Comparison of ENCODE assay signal across 10 mouse cellular contexts in the genomic region with DNA sequence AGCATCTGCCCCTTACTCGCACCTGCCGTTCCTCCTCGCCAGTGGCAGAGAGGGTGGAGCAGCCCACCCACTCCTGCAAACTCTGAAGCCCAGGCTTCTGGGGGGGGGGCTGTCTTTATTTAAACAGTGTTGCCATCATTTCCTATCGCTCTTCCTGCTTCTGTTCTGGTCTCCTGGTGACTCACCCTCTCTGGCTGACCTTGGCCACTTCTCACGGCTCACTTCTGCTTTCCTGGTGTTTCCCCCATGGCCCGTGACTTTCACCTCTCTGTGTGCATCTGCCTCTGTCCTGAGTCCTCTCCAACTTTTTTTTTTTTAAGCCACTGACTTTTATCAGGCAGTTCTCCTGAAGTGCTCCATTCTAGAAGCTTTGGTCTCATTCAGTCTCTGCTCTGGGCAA. TPM values are rescaled to one million over a fixed set of nuclear protein-coding genes. Genes with fewer than 3 reads are reported as not detected.
DNase-seq lines count a peak whose midpoint lies in the region; ATAC-seq and TF ChIP-seq lines count a peak whose summit lies in the region.
"Had no signal": no experiment of that assay in that cellular context is flagged by ENCODE, and none has a peak within 500 bp of the region (broad histone marks: within the 10 kb centered on the region; RNA-seq: fewer than 3 reads in every experiment).

No protein-coding gene starts in this region.

- H3K4me3 ChIP-seq in kidney, embryonic 15.5 days (replicated peaks): no peak overlapping the region
- no peak overlapping the region for H3K4me3 ChIP-seq in intestine, embryonic 16.5 days (ENCODE audit: low read length)
- H3K4me3 ChIP-seq in forebrain, postnatal 0 days (ENCODE audit: low read depth, low read length): no peak overlapping the region
- H3K4me3 ChIP-seq: gastrocnemius, adult 2 months had no signal

- peak; percentile 51 for DNase-seq in kidney, postnatal 10 days
- peak; percentile 85 for DNase-seq in adrenal gland, adult 2 months
- DNase-seq in natural killer cell, adult 2 months (ENCODE audit: low spot score in 2 of 2): peak; percentile 27 to 70
- DNase-seq in cerebellum, adult 9-10 months: no peak
- no peak for DNase-seq in forebrain, postnatal 0 days
- DNase-seq in right cerebral cortex, postnatal 10 days (ENCODE audit: low spot score in 2 of 2): no peak
- DNase-seq: gastrocnemius, adult 2 months had no signal

- no peaks in the 10 kb centered on the region for H3K4me1 ChIP-seq in kidney, embryonic 15.5 days
- peaks cover 3% of the 10 kb centered on the region; the same call in 1 of the 2 replicates for H3K4me1 ChIP-seq in intestine, embryonic 16.5 days (ENCODE audit: control insufficient read depth, insufficient read depth, low read length)
- no peaks in the 10 kb centered on the region for H3K4me1 ChIP-seq in forebrain, postnatal 0 days (ENCODE audit: insufficient read depth)

- ATAC-seq in kidney, embryonic 15.5 days (replicated peaks; ENCODE audit: low FRiP score): no peak; the same call in 1 of the 2 replicates
- peak; percentile 62; the same call in 1 of the 2 replicates for ATAC-seq in intestine, embryonic 16.5 days
- no peak for ATAC-seq in forebrain, postnatal 0 days

- H3K27ac ChIP-seq in kidney, embryonic 15.5 days: no peak overlapping the region
- no peak overlapping the region for H3K27ac ChIP-seq in intestine, embryonic 16.5 days (ENCODE audit: low read length)
- no peak overlapping the region for H3K27ac ChIP-seq in forebrain, postnatal 0 days (ENCODE audit: low read depth, low read length)
- H3K27ac ChIP-seq: gastrocnemius, adult 2 months; macrophage had no signal

- H3K9me3 ChIP-seq in kidney, embryonic 15.5 days (replicated peaks): no peaks in the 10 kb centered on the region
- no peaks in the 10 kb centered on the region for H3K9me3 ChIP-seq in intestine, embryonic 16.5 days (ENCODE audit: control insufficient read depth, low read length)
- no peaks in the 10 kb centered on the region for H3K9me3 ChIP-seq in forebrain, postnatal 0 days (ENCODE audit: low read length)

- WGBS in kidney, embryonic 15.5 days: 42% methylated on average over 6 of the region's 6 CpGs
- 11% methylated on average over 6 of the region's 6 CpGs for WGBS in intestine, embryonic 16.5 days
- WGBS in forebrain, postnatal 0 days: 70% methylated on average over 6 of the region's 6 CpGs

- no peak overlapping the region for H3K4me2 ChIP-seq in kidney, embryonic 15.5 days
- H3K4me2 ChIP-seq in intestine, embryonic 16.5 days (ENCODE audit: low read depth, low read length): no peak overlapping the region
- H3K4me2 ChIP-seq in forebrain, postnatal 0 days (ENCODE audit: low read depth): no peak overlapping the region

- no peaks in the 10 kb centered on the region for H3K36me3 ChIP-seq in kidney, embryonic 15.5 days
- H3K36me3 ChIP-seq in intestine, embryonic 16.5 days (ENCODE audit: control insufficient read depth, insufficient read depth, low read length): no peaks in the 10 kb centered on the region
- no peaks in the 10 kb centered on the region for H3K36me3 ChIP-seq in forebrain, postnatal 0 days (ENCODE audit: insufficient read depth)

- no peak overlapping the region for H3K9ac ChIP-seq in kidney, embryonic 15.5 days
- no peak overlapping the region for H3K9ac ChIP-seq in intestine, embryonic 16.5 days (ENCODE audit: low read depth, low read length)
- no peak overlapping the region for H3K9ac ChIP-seq in forebrain, postnatal 0 days

- TF ChIP-seq CTCF in forebrain, postnatal 0 days (IDR thresholded peaks at IDR 0.05; ENCODE audit: low read depth): no peak

- H3K27me3 ChIP-seq in kidney, embryonic 15.5 days: peaks cover 7% of the 10 kb centered on the region; the same call in 1 of the 2 replicates
- H3K27me3 ChIP-seq in intestine, embryonic 16.5 days (replicated peaks; ENCODE audit: control insufficient read depth, insufficient read depth, low read length): peaks cover 3% of the 10 kb centered on the region; the same call in 1 of the 2 replicates
- no peaks in the 10 kb centered on the region for H3K27me3 ChIP-seq in forebrain, postnatal 0 days (ENCODE audit: insufficient read depth, low read length)

RNA-seq across cellular contexts. Expression of a gene that starts 10.8 kb away (rescaled TPM):
- polyA plus RNA-seq in kidney, embryonic 15.5 days (2015; fragmentation: Nextera tagmentation; extraction: Ambion mirVana): 666 and 667 TPM in 2 replicates
- total RNA-seq in adrenal gland, adult 2 months (2021): 100 to 1,000 TPM; 481 to 519 TPM
- polyA plus RNA-seq in adrenal gland, adult 2 months (2012; rRNA removed): 76.2 and 127 TPM in 2 replicates
- polyA plus RNA-seq in intestine, embryonic 16.5 days (2015; fragmentation: Nextera tagmentation; extraction: Ambion mirVana): 822 and 875 TPM in 2 replicates
- 31.4 and 44.1 TPM in 2 replicates for total RNA-seq in forebrain, postnatal 0 days (2014; rRNA removed)
- 430 and 467 TPM in 2 replicates for polyA plus RNA-seq in forebrain, postnatal 0 days (2015; fragmentation: Nextera tagmentation; extraction: Ambion mirVana)

RNA-seq across cellular contexts. Expression of a gene that starts 53.5 kb away (rescaled TPM):
- 3.2 and 3.4 TPM in 2 replicates for polyA plus RNA-seq in kidney, embryonic 15.5 days (2015; fragmentation: Nextera tagmentation; extraction: Ambion mirVana)
- total RNA-seq in adrenal gland, adult 2 months (2021): 10 to 100 TPM; 13.2 to 21.9 TPM
- 2.2 and 3.0 TPM in 2 replicates for polyA plus RNA-seq in adrenal gland, adult 2 months (2012; rRNA removed)
- 4.1 and 4.6 TPM in 2 replicates for polyA plus RNA-seq in intestine, embryonic 16.5 days (2015; fragmentation: Nextera tagmentation; extraction: Ambion mirVana)
- 8.1 and 9.3 TPM in 2 replicates for total RNA-seq in forebrain, postnatal 0 days (2014; rRNA removed)
- polyA plus RNA-seq in forebrain, postnatal 0 days (2015; fragmentation: Nextera tagmentation; extraction: Ambion mirVana): 6.1 and 6.8 TPM in 2 replicates

Comparison
In these comparisons a context has a peak if more than half of its experiments do, and no peak if none do; other contexts are left out.
1. DNase-seq: peak in kidney, postnatal 10 days (single experiment), adrenal gland, adult 2 months (single experiment) and natural killer cell, adult 2 months (2 of 2); none in cerebellum, adult 9-10 months (single experiment), forebrain, postnatal 0 days (single experiment) and right cerebral cortex, postnatal 10 days (0 of 2).